Mouse (Mus musculus): ENCODE results near the gene Slc22a14. TPM values are rescaled to one million over a fixed set of nuclear protein-coding genes. Genes with fewer than 3 reads are reported as not detected.

Slc22a14 gene
- total and polyA plus RNA-seq, 3 experiments, result not detected

GRCm38 (mm10) chr9:119346376-119346775, 19.0 kb downstream of the Slc22a14 start:
- H3K4me3 ChIP-seq (ENCODE audit: control insufficient read depth in 1 of 2, insufficient read depth in 1 of 2, low read depth in 2 of 2, low read length in 2 of 2), result no peak overlapping the region
- no peak for DNase-seq (ENCODE audit: low read depth, low spot score)
- H3K27ac ChIP-seq (ENCODE audit: control insufficient read depth, low read depth, low read length), result no peak overlapping the region
- H3K9ac ChIP-seq (ENCODE audit: control insufficient read depth, low read depth, low read length, poor library complexity, severe bottlenecking), result no peak overlapping the region
- TF ChIP-seq RCOR1 (IDR thresholded peaks at IDR 0.05; ENCODE audit: low read depth, low read length), result no peak
- TF ChIP-seq KAT2A (conservative IDR thresholded peaks at IDR 0.05; ENCODE audit: low read depth, low read length), result no peak
- TF ChIP-seq USF1 (IDR thresholded peaks at IDR 0.05; ENCODE audit: low read depth, low read length), result no peak
- TF ChIP-seq RAD21 (IDR thresholded peaks at IDR 0.05; ENCODE audit: low read depth, low read length), result no peak
- no peak for TF ChIP-seq GATA1 (IDR thresholded peaks at IDR 0.05; ENCODE audit: low read depth, low read length)
- no peak for TF ChIP-seq CTCF (IDR thresholded peaks at IDR 0.05 in 2 of 3, conservative IDR thresholded peaks at IDR 0.05 in 1 of 3; ENCODE audit: control insufficient read depth in 1 of 3, insufficient read depth in 1 of 3, low read depth in 2 of 3, low read length in 3 of 3, poor library complexity in 1 of 3, severe bottlenecking in 1 of 3)
- no peak for TF ChIP-seq ETS1 (IDR thresholded peaks at IDR 0.05; ENCODE audit: low read depth, low read length)
- TF ChIP-seq NELFE (IDR thresholded peaks at IDR 0.05; ENCODE audit: low read depth, low read length), result no peak
- TF ChIP-seq POLR2A (IDR thresholded peaks at IDR 0.05; ENCODE audit: control insufficient read depth in 1 of 2, insufficient read depth in 1 of 2, low read depth in 1 of 2, low read length in 2 of 2, poor library complexity in 1 of 2), result no peak
- H3K27me3 ChIP-seq (ENCODE audit: control insufficient read depth in 1 of 2, insufficient read depth in 2 of 2, low read length in 2 of 2), result no peaks in the 10 kb centered on the region
- H3K79me2 ChIP-seq (ENCODE audit: control insufficient read depth, insufficient read depth, low read length, poor library complexity), result no peaks in the 10 kb centered on the region; the same call in 1 of the 2 replicates
- H3K9me3 ChIP-seq (replicated peaks; ENCODE audit: insufficient read depth, low read length), result no peaks in the 10 kb centered on the region
- H3K4me1 ChIP-seq (ENCODE audit: control insufficient read depth in 1 of 2, insufficient read depth in 2 of 2, low read length in 2 of 2), result peaks cover 0 to 5% of the 10 kb centered on the region in 2 experiments; a peak in 1 of 4 replicates
- no peaks in the 10 kb centered on the region; a peak in 1 of 4 replicates for H3K36me3 ChIP-seq (ENCODE audit: control insufficient read depth in 1 of 2, insufficient read depth in 2 of 2, low read length in 2 of 2)

GRCm38 (mm10) chr9:119342728-119343127, 22.6 kb downstream of the Slc22a14 start:
- no peak for DNase-seq (ENCODE audit: low read depth, low spot score)
- H3K36me3 ChIP-seq (ENCODE audit: control insufficient read depth in 1 of 2, insufficient read depth in 2 of 2, low read length in 2 of 2), result peaks cover 0 to 2% of the 10 kb centered on the region in 2 experiments; a peak in 2 of 4 replicates
- H3K27me3 ChIP-seq (ENCODE audit: control insufficient read depth in 1 of 2, insufficient read depth in 2 of 2, low read length in 2 of 2), result no peaks in the 10 kb centered on the region
- no peak overlapping the region for H3K9ac ChIP-seq (ENCODE audit: control insufficient read depth, low read depth, low read length, poor library complexity, severe bottlenecking)
- H3K4me1 ChIP-seq (ENCODE audit: control insufficient read depth in 1 of 2, insufficient read depth in 2 of 2, low read length in 2 of 2), result peaks cover 0 to 8% of the 10 kb centered on the region in 2 experiments; a peak in 3 of 4 replicates
- TF ChIP-seq MYC (IDR thresholded peaks at IDR 0.05; ENCODE audit: low read depth, low read length), result no peak
- TF ChIP-seq ELF1 (IDR thresholded peaks at IDR 0.05; ENCODE audit: low read depth, low read length), result no peak
- TF ChIP-seq RCOR1 (IDR thresholded peaks at IDR 0.05; ENCODE audit: low read depth, low read length), result no peak
- TF ChIP-seq MXI1 (IDR thresholded peaks at IDR 0.05; ENCODE audit: low read depth, low read length), result no peak
- TF ChIP-seq MEF2A (IDR thresholded peaks at IDR 0.05; ENCODE audit: extremely low read depth, insufficient replicate concordance, low read depth, low read length, poor library complexity, severe bottlenecking), result no peak
- TF ChIP-seq MYB (IDR thresholded peaks at IDR 0.05; ENCODE audit: low read depth, low read length), result no peak
- H3K4me3 ChIP-seq (ENCODE audit: control insufficient read depth in 1 of 2, insufficient read depth in 1 of 2, low read depth in 2 of 2, low read length in 2 of 2), result no peak overlapping the region
- H3K9me3 ChIP-seq (replicated peaks; ENCODE audit: insufficient read depth, low read length), result no peaks in the 10 kb centered on the region
- no peak overlapping the region for H3K27ac ChIP-seq (ENCODE audit: control insufficient read depth, low read depth, low read length)
- peaks cover 9% of the 10 kb centered on the region for H3K79me2 ChIP-seq (ENCODE audit: control insufficient read depth, insufficient read depth, low read length, poor library complexity)
